Mouse (Mus musculus) neural tube, embryonic 12.5 days (tissue): ENCODE data around the gene Mex3b. TPM values are rescaled to one million over a fixed set of nuclear protein-coding genes. Genes with fewer than 3 reads are reported as not detected.

ENCODE experiments used
- ATAC-seq: fragments of 200-750 bp; cut with Nextera tagmentation; 2 replicates; pipeline ENCODE4 v1.8.0; 2017; ENCODE audit warnings: low read depth, mild to moderate bottlenecking, moderate TSS enrichment, moderate library complexity; ENCODE audit not compliant: low FRiP score
- H3K27ac ChIP-seq: fragments of 300-500 bp; sonication (generic); 2 replicates; pipeline ENCODE4 v1.5.1; 2016
- H3K27me3 ChIP-seq: fragments of 300-500 bp; sonication (generic); replicated peaks from 2 replicates; pipeline ENCODE4 v1.6.1; 2016; ENCODE audit warnings: mild to moderate bottlenecking
- H3K36me3 ChIP-seq: fragments of 300-500 bp; sonication (generic); 2 replicates; pipeline ENCODE4 v1.6.1; 2016; ENCODE audit warnings: mild to moderate bottlenecking
- H3K4me1 ChIP-seq: fragments of 300-500 bp; sonication (generic); 2 replicates; pipeline ENCODE4 v1.6.1; 2016
- H3K4me2 ChIP-seq: fragments of 300-500 bp; sonication (generic); replicated peaks from 2 replicates; pipeline ENCODE4 v1.6.1; 2016; ENCODE audit warnings: mild to moderate bottlenecking
- H3K4me3 ChIP-seq: fragments of 300-500 bp; sonication (generic); 2 replicates; pipeline ENCODE4 v1.5.1; 2016
- H3K9ac ChIP-seq: fragments of 300-500 bp; sonication (generic); 2 replicates; pipeline ENCODE4 v1.6.1; 2016; ENCODE audit warnings: mild to moderate bottlenecking
- H3K9me3 ChIP-seq: fragments of 300-500 bp; sonication (generic); 2 replicates; pipeline ENCODE4 v1.6.1; 2016; ENCODE audit warnings: mild to moderate bottlenecking
- WGBS: fragments of 180-500 bp; shearing (Covaris S2); methylation state at CpG from one replicate; pipeline ENCODE4 v1.1.7; 2016; 5-methylcytosine and 5-hydroxymethylcytosine counted together
- polyA plus RNA-seq: library from polyadenylated mRNA; unstranded; fragments of >200 nt; fragmentation: Nextera tagmentation; extraction: Ambion mirVana; gene quantifications from 2 replicates; pipeline ENCODE4 v1.2.1, GENCODE M21; 2016

The Mex3b gene
- polyA plus RNA-seq, result 42.9 and 44.0 TPM in 2 replicates

DNA sequence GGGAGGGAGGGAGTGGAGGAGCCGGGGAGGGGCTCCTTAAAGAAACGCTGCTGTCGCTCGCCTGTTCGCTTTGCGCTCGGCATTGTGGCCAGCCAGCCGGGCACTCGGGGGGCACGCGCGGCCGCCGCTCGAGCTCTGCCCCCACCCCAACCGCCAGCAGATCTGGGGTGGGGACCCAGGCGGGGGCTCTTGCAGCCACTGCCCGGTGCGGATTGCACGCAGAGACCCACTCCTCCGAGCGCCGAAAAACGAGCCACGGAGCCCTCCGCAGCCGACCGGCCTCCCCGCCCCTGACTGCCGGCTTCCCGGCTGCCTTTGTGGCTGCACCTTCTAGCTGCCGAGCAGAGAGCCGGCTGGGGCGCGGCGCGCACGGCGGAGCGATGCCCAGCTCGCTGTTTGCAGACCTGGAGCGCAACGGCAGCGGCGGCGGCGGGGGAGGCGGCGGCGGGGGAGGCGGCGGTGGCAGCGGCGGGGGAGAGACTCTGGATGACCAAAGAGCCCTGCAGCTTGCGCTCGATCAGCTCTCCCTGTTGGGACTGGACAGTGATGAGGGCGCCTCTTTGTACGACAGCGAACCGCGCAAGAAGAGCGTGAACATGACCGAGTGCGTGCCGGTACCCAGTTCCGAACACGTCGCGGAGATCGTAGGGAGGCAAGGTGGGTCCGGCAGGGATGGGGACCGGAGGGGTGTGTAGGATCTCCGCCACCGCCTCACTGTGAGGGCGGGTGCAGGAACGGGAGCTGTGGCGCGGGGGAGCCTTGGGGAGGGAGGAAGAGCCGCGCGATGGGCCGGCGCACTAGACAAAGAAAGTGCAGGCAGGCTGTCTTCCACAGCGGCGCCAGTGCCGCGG is at the start of gene Mex3b:
Gene Mex3b, plus strand, starts transcription at position 63 of the 851 bp plus-strand sequence.
- Histone ChIP-seq H3K4me2 (peak within 1 kb of the TSS; percentile 96), H3K27ac (peak within 1 kb of the TSS; percentile 100), H3K36me3 (peaks cover 24% of the 10 kb centered on the region), H3K4me1 (peaks cover 32% of the 10 kb centered on the region), H3K9ac (peak within 1 kb of the TSS; percentile 100), H3K9me3 (no peaks in the 10 kb centered on the region), H3K27me3 (no peaks in the 10 kb centered on the region), H3K4me3 (peak within 1 kb of the TSS; percentile 100)
- ATAC-seq, result no peak
- under 1% methylated on average over 87 of the region's 87 CpGs for WGBS

DNA sequence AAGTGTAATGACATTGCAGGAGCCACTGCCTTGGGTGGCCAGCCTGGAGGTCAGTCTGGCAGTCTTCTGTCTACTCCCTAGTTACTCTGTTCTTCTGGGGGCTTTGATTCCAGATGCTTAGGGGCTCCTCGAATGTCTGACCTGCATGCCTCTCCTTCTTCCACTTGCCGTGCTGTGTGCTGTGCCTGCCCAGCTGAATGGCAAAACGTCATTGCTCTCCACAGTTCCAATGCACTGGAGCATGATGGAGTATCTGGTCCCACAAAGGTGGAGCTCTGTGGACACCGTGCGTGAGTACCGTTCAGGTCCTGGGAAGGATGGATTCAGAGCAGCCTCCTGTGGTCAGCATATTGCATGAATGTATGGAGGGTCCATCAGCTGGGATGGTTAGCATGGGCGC is 47.6 kb upstream of the Mex3b start:
- Histone ChIP-seq H3K9me3 (peaks cover 4% of the 10 kb centered on the region; the same call in 1 of the 2 replicates), H3K36me3 (no peaks in the 10 kb centered on the region), H3K27ac (no peak overlapping the region), H3K4me3 (no peak overlapping the region), H3K4me2 (no peak overlapping the region), H3K9ac (no peak overlapping the region), H3K4me1 (no peaks in the 10 kb centered on the region), H3K27me3 (no peaks in the 10 kb centered on the region; the same call in 1 of the 2 replicates)
- ATAC-seq, result no peak
- WGBS, result 90% methylated on average over 7 of the region's 7 CpGs

DNA sequence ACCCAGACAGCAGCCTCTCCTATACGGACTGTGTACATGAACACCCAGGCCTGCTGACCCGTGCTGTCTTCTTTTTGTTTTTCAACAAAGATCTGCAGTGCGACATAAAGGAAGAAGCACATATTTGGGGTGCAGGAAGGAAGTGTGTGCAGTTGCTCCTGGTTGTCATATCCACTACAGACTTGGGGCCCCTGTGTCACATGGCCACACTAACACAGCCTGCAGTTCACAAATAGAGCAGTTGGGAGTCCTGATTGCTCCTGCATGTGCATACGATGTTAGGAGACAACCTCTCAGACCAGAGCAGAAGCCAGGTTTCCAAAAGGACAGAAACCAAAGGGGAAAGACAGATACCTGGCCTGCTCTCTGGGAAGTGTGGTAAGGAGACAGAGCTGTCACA is 46.5 kb upstream of the Mex3b start:
- 79% methylated on average over 4 of the region's 4 CpGs for WGBS
- no peaks in the 10 kb centered on the region; the same call in 1 of the 2 replicates for H3K27me3 ChIP-seq
- no peak overlapping the region for H3K4me3 ChIP-seq
- no peak overlapping the region for H3K4me2 ChIP-seq
- ATAC-seq, result no peak
- no peak overlapping the region for H3K9ac ChIP-seq
- H3K4me1 ChIP-seq, result no peaks in the 10 kb centered on the region
- no peak overlapping the region for H3K27ac ChIP-seq
- H3K9me3 ChIP-seq, result peaks cover 4% of the 10 kb centered on the region; the same call in 1 of the 2 replicates
- no peaks in the 10 kb centered on the region for H3K36me3 ChIP-seq

DNA sequence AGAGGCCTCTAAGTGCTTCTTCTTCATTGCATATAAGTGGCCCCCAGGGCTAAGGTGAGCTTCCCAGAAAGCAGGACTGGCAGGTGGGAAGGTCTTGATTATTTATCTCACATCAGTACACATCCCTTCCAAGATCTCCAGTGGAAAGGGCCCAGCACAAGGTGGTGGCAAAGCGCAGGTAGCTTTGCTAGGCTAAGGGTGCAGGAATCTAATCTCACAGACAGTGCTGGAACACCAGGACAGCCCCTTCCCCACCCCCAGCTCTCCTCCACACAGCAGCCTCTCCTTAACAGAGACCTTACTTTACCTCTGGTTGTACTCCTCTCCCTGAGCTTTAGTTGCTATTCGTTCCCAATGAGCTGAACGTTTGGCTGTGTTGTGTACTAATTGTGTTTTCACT is 45.6 kb upstream of the Mex3b start:
- Histone ChIP-seq H3K9me3 (peaks cover 4% of the 10 kb centered on the region; the same call in 1 of the 2 replicates), H3K4me2 (no peak overlapping the region), H3K9ac (no peak overlapping the region), H3K27me3 (no peaks in the 10 kb centered on the region; the same call in 1 of the 2 replicates), H3K4me1 (no peaks in the 10 kb centered on the region), H3K27ac (no peak overlapping the region), H3K4me3 (no peak overlapping the region), H3K36me3 (no peaks in the 10 kb centered on the region)
- ATAC-seq, result no peak
- 76% methylated on average over 3 of the region's 3 CpGs for WGBS

DNA sequence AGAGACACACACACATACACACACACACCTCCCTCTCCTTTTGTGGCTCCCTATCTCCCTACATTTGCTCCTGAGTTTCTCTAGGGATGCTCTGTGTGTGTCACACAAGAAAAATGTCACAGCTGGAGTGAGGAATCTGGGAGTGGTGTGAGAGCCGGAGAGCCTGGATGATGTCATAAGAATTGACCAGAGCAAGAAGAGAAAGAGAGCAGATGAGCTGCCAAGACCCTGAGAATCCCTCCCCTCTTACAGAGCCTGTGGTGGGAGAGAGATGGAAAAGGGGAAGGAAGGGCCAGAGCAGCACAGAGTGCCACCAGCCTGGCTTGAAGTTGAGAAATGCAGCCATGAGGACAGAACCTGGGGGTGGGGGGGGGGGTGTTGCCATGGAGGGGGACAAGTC is 44.6 kb upstream of the Mex3b start:
- Histone ChIP-seq H3K9me3 (no peaks in the 10 kb centered on the region), H3K9ac (no peak overlapping the region), H3K4me2 (no peak overlapping the region), H3K36me3 (no peaks in the 10 kb centered on the region), H3K4me3 (no peak overlapping the region), H3K27ac (no peak overlapping the region), H3K27me3 (no peaks in the 10 kb centered on the region; the same call in 1 of the 2 replicates), H3K4me1 (no peaks in the 10 kb centered on the region)
- ATAC-seq, result no peak
- WGBS, result 52% methylated on average over 1 of the region's 1 CpGs

DNA sequence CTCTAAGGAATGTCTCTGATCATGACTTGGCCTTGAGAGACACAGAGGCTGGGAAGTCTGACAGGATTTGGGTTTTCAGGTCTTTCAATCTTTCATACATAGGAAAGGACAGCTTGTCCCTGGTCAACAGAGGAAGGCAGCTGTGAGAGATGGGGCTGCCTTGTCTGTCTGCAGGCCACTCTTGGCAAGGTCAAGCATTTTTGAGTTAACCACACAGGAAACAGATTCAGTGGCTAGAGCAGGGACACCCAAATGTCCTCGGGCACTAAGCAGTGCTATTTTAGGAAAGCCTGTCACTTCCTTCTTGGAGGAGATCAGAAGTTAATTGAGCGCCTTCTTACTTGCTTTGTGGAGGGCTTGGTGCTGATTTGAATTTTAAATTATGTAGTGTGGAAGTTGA is 38.9 kb upstream of the Mex3b start:
- no peak for ATAC-seq
- 82% methylated on average over 2 of the region's 2 CpGs for WGBS
- no peak overlapping the region for H3K9ac ChIP-seq

DNA sequence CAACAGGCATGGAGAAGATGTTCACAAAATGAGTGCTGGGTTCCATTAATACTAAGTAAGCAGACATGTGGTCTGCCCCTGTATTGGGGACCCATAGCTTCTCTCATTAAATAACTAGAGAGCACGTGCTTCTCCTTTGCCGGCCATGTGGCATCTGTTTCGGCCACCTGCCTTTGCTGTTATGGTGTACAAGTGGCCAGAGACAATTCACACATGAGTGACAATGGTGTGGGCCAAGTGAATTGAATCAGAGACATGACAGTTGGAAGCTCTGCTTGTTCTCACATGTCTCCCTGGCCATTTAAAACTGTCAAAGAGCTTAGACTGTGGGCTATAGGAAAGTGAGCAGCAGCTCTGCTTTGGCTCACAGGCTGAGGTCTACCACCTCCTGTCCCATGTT is 37.6 kb upstream of the Mex3b start:
- Histone ChIP-seq H3K36me3 (no peaks in the 10 kb centered on the region), H3K27me3 (no peaks in the 10 kb centered on the region), H3K9me3 (no peaks in the 10 kb centered on the region), H3K4me2 (no peak overlapping the region), H3K4me3 (no peak overlapping the region), H3K4me1 (no peaks in the 10 kb centered on the region), H3K27ac (no peak overlapping the region), H3K9ac (no peak overlapping the region)
- no peak for ATAC-seq
- 84% methylated on average over 3 of the region's 3 CpGs for WGBS

More for the DNA sequence above, 38.9 kb upstream of the Mex3b start:
- H3K27me3 ChIP-seq, result no peaks in the 10 kb centered on the region
- H3K4me2 ChIP-seq, result no peak overlapping the region
- H3K27ac ChIP-seq, result no peak overlapping the region
- H3K4me1 ChIP-seq, result no peaks in the 10 kb centered on the region
- H3K4me3 ChIP-seq, result no peak overlapping the region
- H3K9me3 ChIP-seq, result no peaks in the 10 kb centered on the region
- H3K36me3 ChIP-seq, result no peaks in the 10 kb centered on the region

DNA sequence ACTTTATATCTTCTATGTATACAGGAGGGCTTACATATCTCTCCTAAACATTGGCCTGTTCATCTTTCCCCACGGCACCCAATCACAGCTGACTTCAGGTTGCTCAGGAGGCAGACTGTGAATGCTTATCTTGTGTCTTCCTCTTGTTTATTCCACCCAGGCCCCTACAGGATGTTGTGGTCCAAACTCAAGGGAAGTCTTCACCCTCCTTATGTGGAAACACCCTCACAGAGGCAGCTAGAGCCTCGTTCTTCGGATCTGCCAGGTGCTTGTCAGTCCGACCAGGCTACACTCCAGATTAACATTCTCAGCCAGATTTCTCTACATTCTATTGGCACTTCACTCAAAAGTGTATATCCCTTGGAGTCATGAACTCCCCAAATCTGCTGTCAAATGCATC is 32.7 kb upstream of the Mex3b start:
- Histone ChIP-seq H3K36me3 (no peaks in the 10 kb centered on the region), H3K27me3 (no peaks in the 10 kb centered on the region), H3K4me3 (no peak overlapping the region), H3K4me2 (no peak overlapping the region), H3K4me1 (peaks cover 6% of the 10 kb centered on the region; the same call in 1 of the 2 replicates), H3K27ac (no peak overlapping the region), H3K9me3 (no peaks in the 10 kb centered on the region), H3K9ac (no peak overlapping the region)
- WGBS, result 79% methylated on average over 4 of the region's 4 CpGs
- ATAC-seq, result no peak

DNA sequence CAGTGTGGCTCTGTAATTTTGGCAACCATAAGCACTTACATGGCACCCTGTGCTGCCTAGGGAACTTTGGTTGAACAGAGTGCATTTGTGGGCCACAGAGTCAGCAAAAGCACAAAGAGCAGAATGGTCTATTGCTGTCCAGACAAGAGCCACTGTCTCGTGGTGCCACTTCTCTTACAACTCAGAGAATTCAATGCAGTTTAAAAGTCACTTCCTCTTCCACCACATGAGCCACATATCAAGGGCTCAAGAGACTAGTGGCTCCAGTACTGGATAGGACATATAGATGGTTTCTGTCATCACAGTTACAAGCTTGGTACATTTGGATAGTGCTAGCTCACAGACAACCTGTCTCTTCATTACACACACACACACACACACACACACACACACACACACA is 28.7 kb upstream of the Mex3b start:
- no peak overlapping the region for H3K4me3 ChIP-seq
- no peaks in the 10 kb centered on the region for H3K27me3 ChIP-seq
- H3K27ac ChIP-seq, result no peak overlapping the region
- peaks cover 16% of the 10 kb centered on the region; the same call in 1 of the 2 replicates for H3K4me1 ChIP-seq
- ATAC-seq, result no peak
- H3K4me2 ChIP-seq, result no peak overlapping the region
- no peak overlapping the region for H3K9ac ChIP-seq
- no peaks in the 10 kb centered on the region for H3K36me3 ChIP-seq
- WGBS, result 42% methylated on average over 1 of the region's 1 CpGs
- no peaks in the 10 kb centered on the region for H3K9me3 ChIP-seq

DNA sequence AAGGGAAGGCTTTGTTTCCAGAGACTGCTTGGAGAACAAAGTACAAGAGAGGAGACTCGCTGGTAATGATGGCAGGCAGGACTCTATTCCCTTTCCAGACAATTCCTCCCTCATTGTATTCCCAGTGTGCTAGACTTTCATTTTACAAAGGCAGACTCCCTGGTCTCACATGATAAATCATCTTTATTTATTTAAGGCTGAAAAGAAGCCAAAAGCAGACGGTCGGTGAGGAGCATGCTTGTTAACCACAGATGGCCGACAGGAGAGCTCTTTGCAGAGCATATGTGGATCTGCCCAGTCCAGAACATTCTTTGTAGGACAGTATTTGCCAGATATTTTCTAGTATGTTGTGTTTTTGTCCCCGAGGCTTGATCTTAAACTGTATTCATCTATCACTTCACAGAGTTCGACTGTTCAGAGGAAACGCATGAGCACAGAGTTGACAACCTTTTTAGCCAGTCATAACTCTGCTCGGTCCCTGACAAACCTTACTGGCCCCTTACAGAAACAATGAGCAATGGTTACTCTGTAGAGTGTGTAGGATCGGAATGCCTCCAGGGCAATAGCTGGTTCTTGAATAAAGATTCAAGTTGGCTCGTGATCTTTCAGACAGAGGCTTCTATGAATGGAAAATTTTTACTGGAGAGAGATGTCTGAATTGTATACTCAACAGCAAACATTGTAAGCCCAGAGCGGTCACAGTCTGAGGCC is 28.0 kb upstream of the Mex3b start:
- H3K36me3 ChIP-seq, result no peaks in the 10 kb centered on the region
- no peak for ATAC-seq
- no peak overlapping the region for H3K9ac ChIP-seq
- H3K9me3 ChIP-seq, result no peaks in the 10 kb centered on the region
- H3K4me1 ChIP-seq, result peaks cover 16% of the 10 kb centered on the region; the same call in 1 of the 2 replicates
- H3K27ac ChIP-seq, result no peak overlapping the region
- no peak overlapping the region for H3K4me2 ChIP-seq
- 33% methylated on average over 11 of the region's 11 CpGs for WGBS
- H3K27me3 ChIP-seq, result no peaks in the 10 kb centered on the region
- no peak overlapping the region for H3K4me3 ChIP-seq

DNA sequence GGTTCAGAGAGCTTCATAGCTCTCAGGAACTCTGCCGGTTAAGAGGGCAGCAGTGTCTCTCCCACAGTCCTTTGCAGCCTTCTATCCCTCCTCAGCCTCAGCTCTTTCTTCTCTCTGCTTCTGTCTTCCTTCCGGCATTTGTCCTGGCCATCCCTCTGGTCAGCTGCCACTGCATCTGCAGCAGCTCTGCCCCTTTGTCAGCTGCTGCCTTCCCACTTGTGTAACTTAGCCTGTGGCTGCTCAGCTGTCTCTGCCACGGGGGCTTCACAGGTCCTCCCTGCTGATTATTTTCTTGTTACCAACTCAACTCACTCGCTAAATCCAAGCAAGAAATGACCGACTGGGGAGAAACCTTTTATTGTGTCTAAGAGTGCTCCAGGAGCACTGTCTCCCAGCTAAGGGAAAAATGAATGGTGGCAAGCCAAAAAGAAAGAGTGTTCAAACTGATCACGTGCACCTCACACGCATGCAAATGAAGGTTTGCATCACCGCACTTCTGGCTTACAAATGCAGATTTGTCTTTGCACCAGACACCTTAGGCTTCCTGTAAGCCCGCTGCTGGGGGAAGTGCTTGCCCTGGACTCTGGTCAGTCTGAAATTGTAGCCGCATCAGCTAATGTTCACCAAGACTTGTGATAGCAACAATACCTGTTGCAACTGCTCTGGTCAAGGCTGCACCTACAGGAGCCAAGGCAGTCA is 24.8 kb upstream of the Mex3b start:
- Histone ChIP-seq H3K27ac (no peak overlapping the region), H3K27me3 (no peaks in the 10 kb centered on the region), H3K4me3 (no peak overlapping the region), H3K4me2 (peak overlapping the region; percentile 14; the same call in 1 of the 2 replicates), H3K9me3 (no peaks in the 10 kb centered on the region), H3K9ac (no peak overlapping the region), H3K36me3 (no peaks in the 10 kb centered on the region), H3K4me1 (peaks cover 16% of the 10 kb centered on the region; the same call in 1 of the 2 replicates)
- ATAC-seq, result peak; percentile 54; the same call in 1 of the 2 replicates
- 42% methylated on average over 10 of the region's 10 CpGs for WGBS

DNA sequence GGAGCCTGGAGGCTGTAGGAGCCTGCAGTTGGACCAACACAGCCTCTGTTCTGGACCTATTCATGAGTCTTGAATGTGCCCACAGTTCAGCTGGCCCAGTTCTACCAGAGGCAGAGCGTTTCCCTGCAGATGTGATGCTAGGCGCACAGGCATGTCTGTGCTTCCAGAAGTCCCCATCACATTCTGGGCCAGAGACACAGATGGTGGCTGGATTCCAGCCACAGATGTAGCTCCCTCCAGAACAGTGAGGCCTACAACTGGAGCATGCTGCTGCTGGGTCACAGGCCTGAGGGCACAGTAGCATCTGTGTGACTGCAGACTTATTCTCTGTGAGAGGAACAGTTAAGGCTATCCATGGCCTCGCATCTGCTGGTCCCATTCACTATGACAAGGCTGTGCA is 16.4 kb upstream of the Mex3b start:
- no peak overlapping the region for H3K4me3 ChIP-seq
- no peak overlapping the region for H3K4me2 ChIP-seq
- H3K27me3 ChIP-seq, result no peaks in the 10 kb centered on the region
- ATAC-seq, result no peak
- WGBS, result 89% methylated on average over 3 of the region's 3 CpGs
- H3K9ac ChIP-seq, result no peak overlapping the region
- peaks cover 5% of the 10 kb centered on the region; the same call in 1 of the 2 replicates for H3K4me1 ChIP-seq
- H3K27ac ChIP-seq, result no peak overlapping the region
- no peaks in the 10 kb centered on the region for H3K36me3 ChIP-seq
- H3K9me3 ChIP-seq, result no peaks in the 10 kb centered on the region
